Mouse (Mus musculus) CH12.LX (cell line): ENCODE results near the gene Gm21970. TPM values are rescaled to one million over a fixed set of nuclear protein-coding genes. Genes with fewer than 3 reads are reported as not detected.

Experiments
- DNase-seq: peaks from one replicate; pipeline ENCODE4 v3.0.0-alpha.2; 2013; ENCODE audit errors: extremely low read depth
- H3K27ac ChIP-seq: 2 replicates; pipeline ENCODE4 v1.5.1; 2012; ENCODE audit warnings: low read depth, mild to moderate bottlenecking, control low read depth, moderate library complexity; ENCODE audit not compliant: insufficient read depth
- H3K27me3 ChIP-seq: replicated peaks from 2 replicates; pipeline ENCODE3; 2012; ENCODE audit warnings: inconsistent platforms
- H3K36me3 ChIP-seq, 2 experiments: replicated peaks in 1 of 2; 2 replicates each; pipeline versions ENCODE3 to v1.6.1; 2012; ENCODE audit warnings: inconsistent platforms in 1 of 2, low read length in 1 of 2, mild to moderate bottlenecking in 1 of 2, mixed read lengths in 1 of 2, moderate library complexity in 1 of 2; ENCODE audit not compliant: control insufficient read depth in 1 of 2, insufficient read depth in 1 of 2
- H3K4me1 ChIP-seq, 2 experiments: 2 replicates each; pipeline ENCODE4 v1.6.1; 2012; ENCODE audit warnings: inconsistent platforms in 1 of 2, moderate library complexity in 1 of 2; ENCODE audit not compliant: insufficient read depth in 2 of 2, control insufficient read depth in 1 of 2
- H3K4me2 ChIP-seq: 2 replicates; pipeline ENCODE4 v1.6.1; 2012; ENCODE audit warnings: low read depth, mild to moderate bottlenecking, control low read depth; ENCODE audit not compliant: poor library complexity, insufficient read depth, severe bottlenecking
- H3K4me3 ChIP-seq, 3 experiments: fragments of 150-350 bp in 1 of 3; sonication (generic) in 1 of 3; replicated peaks in 1 of 3; 2 replicates each; pipeline versions ENCODE3 to v1.5.1; 2011 to 2012; ENCODE audit warnings: low read depth in 2 of 3, low read length in 2 of 3, mild to moderate bottlenecking in 2 of 3, moderate library complexity in 2 of 3, control low read depth in 1 of 3, improper control_type of control experiment in 1 of 3, inconsistent platforms in 1 of 3, mixed read lengths in 1 of 3; ENCODE audit not compliant: poor library complexity in 1 of 3
- H3K79me2 ChIP-seq: replicated peaks from 2 replicates; pipeline ENCODE4 v1.6.1; 2012; ENCODE audit warnings: mild to moderate bottlenecking, moderate library complexity; ENCODE audit not compliant: control insufficient read depth, poor library complexity, insufficient read depth, severe bottlenecking; ENCODE audit errors: extremely low read depth
- H3K9ac ChIP-seq: 2 replicates; pipeline ENCODE4 v1.6.1; 2012; ENCODE audit warnings: low read depth, mild to moderate bottlenecking, control low read depth, moderate library complexity; ENCODE audit not compliant: insufficient read depth
- H3K9me3 ChIP-seq: replicated peaks from 2 replicates; pipeline ENCODE3; 2012; ENCODE audit warnings: low read length, inconsistent platforms, mixed read lengths
- CHD1 ChIP-seq: IDR thresholded peaks from 2 replicates; pipeline ENCODE4 v1.6.1; 2012; ENCODE audit warnings: low read depth, low read length, improper control_type of control experiment, inconsistent platforms
- CHD2 ChIP-seq: IDR thresholded peaks from 2 replicates; pipeline ENCODE4 v1.6.1; 2011; ENCODE audit warnings: low read length, improper control_type of control experiment
- CTCF ChIP-seq, 2 experiments: IDR thresholded peaks in 1 of 2; conservative IDR thresholded peaks in 1 of 2; 2 replicates each; pipeline ENCODE4 v1.5.1; 2011 to 2012; ENCODE audit warnings: low read depth in 2 of 2, low read length in 2 of 2, improper control_type of control experiment in 1 of 2, inconsistent platforms in 1 of 2, mild to moderate bottlenecking in 1 of 2, moderate library complexity in 1 of 2
- E2F4 ChIP-seq: IDR thresholded peaks from 2 replicates; pipeline ENCODE4 v1.6.1; 2011; ENCODE audit warnings: low read depth, low read length, improper control_type of control experiment; ENCODE audit not compliant: insufficient replicate concordance
- ELF1 ChIP-seq: IDR thresholded peaks from 2 replicates; pipeline ENCODE4 v1.6.1; 2014; ENCODE audit warnings: low read depth, mild to moderate bottlenecking, inconsistent platforms, low read length, improper control_type of control experiment
- EP300 ChIP-seq: IDR thresholded peaks from 2 replicates; pipeline ENCODE4 v1.6.1; 2011; ENCODE audit warnings: low read length, improper control_type of control experiment
- ETS1 ChIP-seq: conservative IDR thresholded peaks from 2 replicates; pipeline ENCODE4 v1.6.1; 2012; ENCODE audit warnings: low read depth, mild to moderate bottlenecking, inconsistent platforms, low read length, improper control_type of control experiment, moderate library complexity
- GABPA ChIP-seq: IDR thresholded peaks from 2 replicates; pipeline ENCODE4 v1.6.1; 2012; ENCODE audit warnings: low read depth, low read length, improper control_type of control experiment, inconsistent platforms; ENCODE audit not compliant: insufficient replicate concordance
- JUN ChIP-seq: IDR thresholded peaks from 2 replicates; pipeline ENCODE4 v1.6.1; 2011; ENCODE audit warnings: low read depth, mild to moderate bottlenecking, low read length, improper control_type of control experiment, moderate library complexity; ENCODE audit not compliant: insufficient read depth
- JUND ChIP-seq: conservative IDR thresholded peaks from 2 replicates; pipeline ENCODE4 v1.6.1; 2011; ENCODE audit warnings: low read depth, low read length, improper control_type of control experiment
- KAT2A ChIP-seq: IDR thresholded peaks from 2 replicates; pipeline ENCODE4 v1.6.1; 2012; ENCODE audit warnings: low read length, improper control_type of control experiment, inconsistent platforms; ENCODE audit not compliant: insufficient replicate concordance
- MAFK ChIP-seq: IDR thresholded peaks from 2 replicates; pipeline ENCODE4 v1.6.1; 2011; ENCODE audit warnings: low read length, improper control_type of control experiment; ENCODE audit not compliant: insufficient replicate concordance
- MXI1 ChIP-seq: IDR thresholded peaks from 2 replicates; pipeline ENCODE4 v1.6.1; 2011; ENCODE audit warnings: mild to moderate bottlenecking, low read depth, low read length, improper control_type of control experiment
- MYC ChIP-seq: IDR thresholded peaks from 2 replicates; pipeline ENCODE4 v1.6.1; 2011; ENCODE audit warnings: low read depth, mild to moderate bottlenecking, improper control_type of control experiment, low read length
- POLR2AphosphoS2 ChIP-seq: IDR thresholded peaks from 2 replicates; pipeline ENCODE4 v1.6.1; 2011; ENCODE audit warnings: low read depth, low read length, improper control_type of control experiment
- RAD21 ChIP-seq: IDR thresholded peaks from 2 replicates; pipeline ENCODE4 v1.6.1; 2011; ENCODE audit warnings: low read depth, mild to moderate bottlenecking, low read length, improper control_type of control experiment, moderate library complexity
- RCOR1 ChIP-seq: conservative IDR thresholded peaks from 2 replicates; pipeline ENCODE4 v1.6.1; 2012; ENCODE audit warnings: low read depth, mild to moderate bottlenecking, inconsistent platforms, low read length, improper control_type of control experiment
- SIN3A ChIP-seq: IDR thresholded peaks from 2 replicates; pipeline ENCODE4 v1.6.1; 2012; ENCODE audit warnings: low read length, improper control_type of control experiment, inconsistent platforms
- SMC3 ChIP-seq: IDR thresholded peaks from 2 replicates; pipeline ENCODE4 v1.6.1; 2011; ENCODE audit warnings: low read depth, low read length, improper control_type of control experiment
- TCF12 ChIP-seq: IDR thresholded peaks from 2 replicates; pipeline ENCODE4 v1.6.1; 2014; ENCODE audit warnings: low read depth, mild to moderate bottlenecking, inconsistent platforms, low read length, improper control_type of control experiment
- UBTF ChIP-seq: IDR thresholded peaks from 2 replicates; pipeline ENCODE4 v1.6.1; 2012; ENCODE audit warnings: low read depth, mild to moderate bottlenecking, inconsistent platforms, low read length, improper control_type of control experiment, moderate library complexity
- USF1 ChIP-seq: IDR thresholded peaks from 2 replicates; pipeline ENCODE4 v1.6.1; 2014; ENCODE audit warnings: low read depth, mild to moderate bottlenecking, inconsistent platforms, low read length, improper control_type of control experiment
- USF2 ChIP-seq: conservative IDR thresholded peaks from 2 replicates; pipeline ENCODE4 v1.6.1; 2011; ENCODE audit warnings: low read depth, low read length, improper control_type of control experiment
- ZC3H11A ChIP-seq: IDR thresholded peaks from 2 replicates; pipeline ENCODE4 v1.6.1; 2012; ENCODE audit warnings: low read depth, mild to moderate bottlenecking, inconsistent platforms, low read length, improper control_type of control experiment
- ZKSCAN1 ChIP-seq: IDR thresholded peaks from 2 replicates; pipeline ENCODE4 v1.6.1; 2012; ENCODE audit warnings: low read depth, inconsistent platforms, low read length, improper control_type of control experiment, borderline replicate concordance
- ZMIZ1 ChIP-seq: IDR thresholded peaks from 2 replicates; pipeline ENCODE4 v1.6.1; 2012; ENCODE audit warnings: low read depth, mild to moderate bottlenecking, inconsistent platforms, low read length, improper control_type of control experiment
- ZNF384 ChIP-seq: IDR thresholded peaks from 2 replicates; pipeline ENCODE4 v1.6.1; 2012; ENCODE audit warnings: low read depth, low read length, improper control_type of control experiment, inconsistent platforms
- dilution Hi-C: fragments of 300-500 bp; cut with MboI; formaldehyde crosslinking; loops from 2 replicates; pipeline ENCODE4 v1.14.3; 2020; ENCODE audit warnings: low sequenced_read_pairs; ENCODE audit not compliant: extremely low pct_unique_long_range_greater_than_20kb, extremely low pct_ligation_motif_present
- in situ Hi-C: fragments of 300-500 bp; cut with MboI; formaldehyde crosslinking; loops from 3 replicates; pipeline ENCODE4 v1.14.3; 2019; ENCODE audit warnings: low sequenced_read_pairs, low pct_ligation_motif_present, low pct_unique_long_range_greater_than_20kb, mixed read lengths
- polyA plus RNA-seq: library from polyadenylated mRNA; unstranded; fragments of >175 nt; gene quantifications from 2 replicates; pipeline ENCODE4 v1.2.1, GENCODE M21; 2012; ENCODE audit warnings: low read depth; ENCODE audit not compliant: insufficient read length
- total RNA-seq, 2 experiments: library from RNA; depleted of rRNA; stranded (reverse); fragments of 300-350 nt in 1 of 2; fragments of >200 nt in 1 of 2; gene quantifications; 2 replicates each; pipeline ENCODE4 v1.2.3; 2012 to 2014

Gene Gm21970
- total and polyA plus RNA-seq, 3 experiments, result not detected

- TF ChIP-seq KAT2A, result no peak
- no peak for TF ChIP-seq SMC3
- TF ChIP-seq UBTF, result no peak
- TF ChIP-seq CHD2, result peak; percentile 51; the same call in 1 of the 2 replicates
- peak; percentile 33; the same call in 1 of the 2 replicates for TF ChIP-seq MYC
- no peak for TF ChIP-seq USF1
- no peak for TF ChIP-seq CHD1
- peak; percentile 95 for TF ChIP-seq ZNF384
- peak; percentile 62 for TF ChIP-seq ELF1
- peak; percentile 74 for TF ChIP-seq MAFK
Observed at GRCm38 (mm10) chr16:91446778-91447511, 55.4 kb downstream of the Gm21970 start (continued).

GRCm38 (mm10) chr16:91447512-91447900 lies 56.0 kb downstream of the Gm21970 start:
- peak overlapping the region; percentile 65 for H3K27ac ChIP-seq
- H3K27me3 ChIP-seq, result no peaks in the 10 kb centered on the region
- H3K36me3 ChIP-seq, result no peaks in the 10 kb centered on the region
- no peak for DNase-seq
- TF ChIP-seq USF1 (no peak), MYC (no peak), E2F4 (no peak), MXI1 (no peak), TCF12 (no peak), SIN3A (no peak), CTCF (conservative IDR thresholded peaks at IDR 0.05 in 1 of 2, IDR thresholded peaks at IDR 0.05 in 1 of 2; ENCODE audit: low read depth in 2 of 2, low read length in 2 of 2) (no peak), RCOR1 (no peak), GABPA (no peak), SMC3 (no peak), ZKSCAN1 (peak; percentile 27; the same call in 1 of the 2 replicates), EP300 (no peak), ZC3H11A (no peak), CHD1 (no peak), JUN (no peak), USF2 (no peak), ETS1 (no peak), MAFK (no peak), RAD21 (no peak), JUND (0 out of 2 replicates have a peak, but pooled peaks have one; percentile 0), POLR2AphosphoS2 (no peak), ZMIZ1 (0 out of 2 replicates have a peak, but pooled peaks have one; percentile 4)
- in situ Hi-C loops, result no loop called here
- H3K79me2 ChIP-seq, result no peaks in the 10 kb centered on the region
- peak overlapping the region; percentile 35; the same call in 1 of the 2 replicates for H3K4me2 ChIP-seq
- H3K9ac ChIP-seq, result no peak overlapping the region
- peaks cover 4% of the 10 kb centered on the region for H3K9me3 ChIP-seq
- dilution Hi-C loops, result no loop called here
- H3K4me3 ChIP-seq, result no peak overlapping the region
- peaks cover 31 to 87% of the 10 kb centered on the region in 2 experiments for H3K4me1 ChIP-seq
